29 mouse cellular contexts compared by ENCODE assay signal in genomic region chr6:42689761-42690160, GRCm38 (mm10). TPM values are rescaled to one million over a fixed set of nuclear protein-coding genes. Genes with fewer than 3 reads are reported as not detected.
DNase-seq lines count a peak whose midpoint lies in the region; ATAC-seq and TF ChIP-seq lines count a peak whose summit lies in the region.
"Had no signal": no experiment of that assay in that cellular context is flagged by ENCODE, and none has a peak within 500 bp of the region (broad histone marks: within the 10 kb centered on the region; RNA-seq: fewer than 3 reads in every experiment).

No protein-coding gene starts in this region.

- no peak overlapping the region for H3K4me3 ChIP-seq in liver, embryonic 12.5 days
- H3K4me3 ChIP-seq in liver, embryonic 14.5 days (ENCODE audit: insufficient read depth in 1 of 2, low read depth in 2 of 2, low read length in 2 of 2) = no peak overlapping the region
- no peak overlapping the region for H3K4me3 ChIP-seq in liver, postnatal 0 days (ENCODE audit: low read depth, low read length)
- H3K4me3 ChIP-seq: embryonic facial prominence, embryonic 10.5 days; embryonic facial prominence, embryonic 13.5 days; erythroblast, embryonic 14.5 days; forebrain, embryonic 13.5 days; hindbrain, embryonic 12.5 days; hindbrain, embryonic 15.5 days had no signal

- no peak for DNase-seq in liver, embryonic 14.5 days (ENCODE audit: low read depth in 3 of 3, low spot score in 3 of 3)
- no peak for DNase-seq in liver, postnatal 0 days
- DNase-seq in urinary bladder, adult 2 months (ENCODE audit: low spot score) = no peak
- DNase-seq in MN1 (ENCODE audit: low spot score) = no peak
- no peak for DNase-seq in cerebellum, postnatal 4 days (ENCODE audit: low spot score in 2 of 2)
- DNase-seq: adrenal gland, adult 2 months; adrenal gland, postnatal 14 days; B cell, adult 2 months; cerebellum, adult 11 months; cerebellum, adult 2 months; cerebellum, adult 9-11 months; cerebellum, postnatal 25 days; embryo, embryonic 11 days; gastrocnemius, postnatal 14 days; heart, adult 11 months had no signal

- peaks cover 8% of the 10 kb centered on the region; the same call in 1 of the 2 replicates for H3K36me3 ChIP-seq in liver, embryonic 12.5 days
- H3K36me3 ChIP-seq in liver, embryonic 14.5 days (replicated peaks; ENCODE audit: control insufficient read depth, insufficient read depth, low read depth) = no peaks in the 10 kb centered on the region
- 0 out of 2 replicates have a peak, but pooled peaks cover 3% of the 10 kb centered on the region for H3K36me3 ChIP-seq in liver, postnatal 0 days (replicated peaks; ENCODE audit: insufficient read depth, low read length)
- H3K36me3 ChIP-seq: G1E had no signal

- peak; percentile 63 for TF ChIP-seq EP300 in liver, embryonic 14.5 days (IDR thresholded peaks at IDR 0.05; ENCODE audit: low read depth)
- peak; percentile 75; the same call in 1 of the 2 replicates for TF ChIP-seq EP300 in liver, postnatal 0 days (IDR thresholded peaks at IDR 0.05; ENCODE audit: low read depth)

- H3K27ac ChIP-seq in liver, embryonic 12.5 days = no peak overlapping the region
- no peak overlapping the region for H3K27ac ChIP-seq in liver, embryonic 14.5 days
- H3K27ac ChIP-seq in liver, postnatal 0 days (ENCODE audit: low read depth) = no peak overlapping the region
- H3K27ac ChIP-seq: embryonic facial prominence, embryonic 10.5 days; embryonic facial prominence, embryonic 13.5 days; forebrain, embryonic 13.5 days; hindbrain, embryonic 12.5 days; hindbrain, embryonic 15.5 days had no signal

- H3K27me3 ChIP-seq in liver, embryonic 12.5 days (replicated peaks) = no peaks in the 10 kb centered on the region
- H3K27me3 ChIP-seq in liver, embryonic 14.5 days (ENCODE audit: control insufficient read depth, insufficient read depth, low read length) = no peaks in the 10 kb centered on the region
- no peaks in the 10 kb centered on the region for H3K27me3 ChIP-seq in liver, postnatal 0 days (ENCODE audit: insufficient read depth, low read length)
- H3K27me3 ChIP-seq: CH12.LX; embryonic facial prominence, embryonic 13.5 days; forebrain, embryonic 13.5 days; hindbrain, embryonic 12.5 days; hindbrain, embryonic 15.5 days had no signal

- H3K9ac ChIP-seq in liver, embryonic 12.5 days = no peak overlapping the region
- H3K9ac ChIP-seq in liver, embryonic 14.5 days (replicated peaks) = no peak overlapping the region
- H3K9ac ChIP-seq in liver, postnatal 0 days (replicated peaks) = no peak overlapping the region
- H3K9ac ChIP-seq: embryonic facial prominence, embryonic 13.5 days; forebrain, embryonic 13.5 days; hindbrain, embryonic 12.5 days; hindbrain, embryonic 15.5 days had no signal

- H3K4me1 ChIP-seq in liver, embryonic 12.5 days = peaks cover 22% of the 10 kb centered on the region
- H3K4me1 ChIP-seq in liver, embryonic 14.5 days (replicated peaks; ENCODE audit: control insufficient read depth in 2 of 2, insufficient read depth in 2 of 2, low read length in 1 of 2) = peaks cover 0 to 14% of the 10 kb centered on the region in 2 experiments; a peak in 2 of 4 replicates
- no peaks in the 10 kb centered on the region for H3K4me1 ChIP-seq in liver, postnatal 0 days (ENCODE audit: insufficient read depth)

- H3K9me3 ChIP-seq in liver, embryonic 12.5 days (replicated peaks) = no peaks in the 10 kb centered on the region
- H3K9me3 ChIP-seq in liver, embryonic 14.5 days (ENCODE audit: control insufficient read depth, low read length) = no peaks in the 10 kb centered on the region
- no peaks in the 10 kb centered on the region for H3K9me3 ChIP-seq in liver, postnatal 0 days (ENCODE audit: low read length)
- H3K9me3 ChIP-seq: embryonic facial prominence, embryonic 10.5 days; embryonic facial prominence, embryonic 13.5 days; forebrain, embryonic 13.5 days; G1E; hindbrain, embryonic 12.5 days; hindbrain, embryonic 15.5 days had no signal

- TF ChIP-seq CTCF in liver, embryonic 14.5 days (IDR thresholded peaks at IDR 0.05; ENCODE audit: low read depth) = no peak
- no peak for TF ChIP-seq CTCF in liver, postnatal 0 days (IDR thresholded peaks at IDR 0.05; ENCODE audit: low read depth)

- no peak overlapping the region for H3K4me2 ChIP-seq in liver, embryonic 12.5 days
- no peak overlapping the region for H3K4me2 ChIP-seq in liver, embryonic 14.5 days (ENCODE audit: low read depth)
- no peak overlapping the region for H3K4me2 ChIP-seq in liver, postnatal 0 days (ENCODE audit: low read depth, low read length)
- H3K4me2 ChIP-seq: embryonic facial prominence, embryonic 13.5 days; forebrain, embryonic 13.5 days; heart, embryonic 11.5 days; hindbrain, embryonic 12.5 days; hindbrain, embryonic 15.5 days had no signal

- peak; percentile 72 for ATAC-seq in liver, embryonic 12.5 days
- ATAC-seq in liver, embryonic 14.5 days (ENCODE audit: insufficient read depth) = peak; percentile 79
- ATAC-seq in liver, postnatal 0 days = no peak
- ATAC-seq: forebrain, embryonic 13.5 days; forebrain, embryonic 16.5 days had no signal

RNA-seq across cellular contexts. Expression of gene Tcaf1, which starts 20.1 kb away (rescaled TPM):
- 10.1 and 10.2 TPM in 2 replicates for polyA plus RNA-seq in liver, embryonic 12.5 days (2016; fragmentation: Nextera tagmentation; extraction: Ambion mirVana)
- 2.2 TPM in 2 replicates for polyA plus RNA-seq in liver, embryonic 14.5 days (2012; rRNA removed)
- 3.1 and 4.2 TPM in 2 replicates for polyA plus RNA-seq in liver, embryonic 14.5 days (2014; fragmentation: Nextera tagmentation; extraction: Ambion mirVana)
- polyA plus RNA-seq in liver, postnatal 0 days (2015; fragmentation: Nextera tagmentation; extraction: Ambion mirVana) = 3.8 and 4.7 TPM in 2 replicates
- 26.5 and 30.1 TPM in 2 replicates for polyA plus RNA-seq in urinary bladder, adult 2 months (2012; rRNA removed)
- polyA plus RNA-seq: G1E had no signal

RNA-seq across cellular contexts. Expression of gene Tcaf2, which starts 44.7 kb away (rescaled TPM):
- polyA plus RNA-seq in liver, embryonic 12.5 days (2016; fragmentation: Nextera tagmentation; extraction: Ambion mirVana) = 0.46 and 0.53 TPM in 2 replicates
- polyA plus RNA-seq in liver, embryonic 14.5 days (2012; rRNA removed) = 0.07 and 0.12 TPM in 2 replicates
- polyA plus RNA-seq in liver, embryonic 14.5 days (2014; fragmentation: Nextera tagmentation; extraction: Ambion mirVana) = 0.04 and 0.06 TPM in 2 replicates
- 0.11 and 0.12 TPM in 2 replicates for polyA plus RNA-seq in liver, postnatal 0 days (2015; fragmentation: Nextera tagmentation; extraction: Ambion mirVana)
- 4.8 and 7.3 TPM in 2 replicates for polyA plus RNA-seq in urinary bladder, adult 2 months (2012; rRNA removed)
- polyA plus RNA-seq: erythroblast, embryonic 14.5 days; G1E had no signal

RNA-seq across cellular contexts. Expression of gene Olfr453, which starts 49.4 kb away (rescaled TPM):
- not detected in 2 replicates for polyA plus RNA-seq in liver, embryonic 12.5 days (2016; fragmentation: Nextera tagmentation; extraction: Ambion mirVana)
- not detected in 2 replicates for polyA plus RNA-seq in liver, embryonic 14.5 days (2012; rRNA removed)
- polyA plus RNA-seq in liver, embryonic 14.5 days (2014; fragmentation: Nextera tagmentation; extraction: Ambion mirVana) = not detected in 2 replicates
- not detected in 2 replicates for polyA plus RNA-seq in liver, postnatal 0 days (2015; fragmentation: Nextera tagmentation; extraction: Ambion mirVana)
- polyA plus RNA-seq in urinary bladder, adult 2 months (2012; rRNA removed) = not detected in 2 replicates
- polyA plus RNA-seq: adrenal gland, adult 2 months; cerebellum, adult 2 months; cortical plate, adult 2 months; embryonic facial prominence, embryonic 10.5 days; embryonic facial prominence, embryonic 13.5 days; erythroblast, embryonic 14.5 days; forebrain, embryonic 13.5 days; forebrain, embryonic 16.5 days; G1E; heart, embryonic 11.5 days; heart, embryonic 14.5 days; heart, postnatal 0 days; hindbrain, embryonic 12.5 days; hindbrain, embryonic 15.5 days had no signal
